Mouse (Mus musculus): ENCODE results near the gene Gm5771. TPM values are rescaled to one million over a fixed set of nuclear protein-coding genes. Genes with fewer than 3 reads are reported as not detected.

Gm5771 gene
- polyA plus RNA-seq, 1 experiment from 2014 or later, result not detected

Other genes with a start within 250 kb of the Gm5771 start
- gene Try4, start 90.1 kb upstream of the Gm5771 start, polyA plus RNA-seq (2015; fragmentation: Nextera tagmentation; extraction: Ambion mirVana), result not detected in 2 replicates
- gene Try5, start 75.5 kb upstream of the Gm5771 start, polyA plus RNA-seq (2015; fragmentation: Nextera tagmentation; extraction: Ambion mirVana), result 0.20 and 0.40 TPM in 2 replicates
- not detected in 2 replicates for gene Try10, start 38.3 kb upstream of the Gm5771 start, polyA plus RNA-seq (2015; fragmentation: Nextera tagmentation; extraction: Ambion mirVana)
- gene Prss3, start 14.7 kb upstream of the Gm5771 start, polyA plus RNA-seq (2015; fragmentation: Nextera tagmentation; extraction: Ambion mirVana), result not detected in 2 replicates
- gene Gm10334, start 53.8 kb downstream of the Gm5771 start, polyA plus RNA-seq (2015; fragmentation: Nextera tagmentation; extraction: Ambion mirVana), result not detected in 2 replicates
- not detected in 2 replicates for gene Prss1, start 66.6 kb downstream of the Gm5771 start, polyA plus RNA-seq (2015; fragmentation: Nextera tagmentation; extraction: Ambion mirVana)
- gene Prss2, start 129.4 kb downstream of the Gm5771 start, polyA plus RNA-seq (2015; fragmentation: Nextera tagmentation; extraction: Ambion mirVana), result not detected in 2 replicates
- gene Ephb6, start 213.1 kb downstream of the Gm5771 start, polyA plus RNA-seq (2015; fragmentation: Nextera tagmentation; extraction: Ambion mirVana), result 39.4 and 46.6 TPM in 2 replicates
- gene Trpv6, start 244.0 kb downstream of the Gm5771 start, polyA plus RNA-seq (2015; fragmentation: Nextera tagmentation; extraction: Ambion mirVana), result 0.61 and 1.2 TPM in 2 replicates

All from hindbrain, embryonic 16.5 days (tissue).